Mouse (Mus musculus) limb, embryonic 12.5 days (tissue): ENCODE measurements at regions not wholly inside any gene's neighbourhood (a gene's known extent, or its start where the extent isn't known, plus 50 kb on each side); places are given as distances from the start of the nearest gene placed in this dataset.

Source experiments
- ATAC-seq: fragments of 200-750 bp; cut with Nextera tagmentation; 2 replicates; pipeline ENCODE4 v1.8.0; 2017; ENCODE audit warnings: low read depth, moderate TSS enrichment; ENCODE audit not compliant: insufficient number of reproducible peaks, insufficient read depth, low FRiP score, low TSS enrichment
- H3K27ac ChIP-seq: fragments of 300-500 bp; sonication (generic); 2 replicates; pipeline ENCODE4 v1.5.1; 2016; ENCODE audit warnings: mild to moderate bottlenecking, moderate library complexity
- H3K27me3 ChIP-seq: fragments of 300-500 bp; sonication (generic); 2 replicates; pipeline ENCODE4 v1.6.1; 2016; ENCODE audit warnings: mild to moderate bottlenecking, moderate library complexity
- H3K36me3 ChIP-seq: fragments of 300-500 bp; sonication (generic); 2 replicates; pipeline ENCODE4 v1.6.1; 2016; ENCODE audit warnings: mild to moderate bottlenecking, moderate library complexity
- H3K4me1 ChIP-seq: fragments of 300-500 bp; sonication (generic); replicated peaks from 2 replicates; pipeline ENCODE4 v1.6.1; 2016
- H3K4me2 ChIP-seq: fragments of 300-500 bp; sonication (generic); 2 replicates; pipeline ENCODE4 v1.6.1; 2016; ENCODE audit warnings: mild to moderate bottlenecking, moderate library complexity
- H3K4me3 ChIP-seq: fragments of 300-500 bp; sonication (generic); replicated peaks from 2 replicates; pipeline ENCODE4 v1.5.1; 2016; ENCODE audit warnings: mild to moderate bottlenecking
- H3K9ac ChIP-seq: fragments of 300-500 bp; sonication (generic); replicated peaks from 2 replicates; pipeline ENCODE4 v1.6.1; 2016; ENCODE audit warnings: mild to moderate bottlenecking, moderate library complexity
- H3K9me3 ChIP-seq: fragments of 300-500 bp; sonication (generic); 2 replicates; pipeline ENCODE4 v1.6.1; 2016; ENCODE audit warnings: mild to moderate bottlenecking, moderate library complexity
- WGBS: fragments of 180-500 bp; shearing (Covaris S2); methylation state at CpG from one replicate; pipeline ENCODE4 v1.1.7; 2016; 5-methylcytosine and 5-hydroxymethylcytosine counted together

GRCm38 (mm10) chr9:112675232-112675631 is 439.5 kb upstream of the Arpp21 start:
- Histone ChIP-seq H3K27me3 (no peaks in the 10 kb centered on the region), H3K9ac (no peak overlapping the region), H3K9me3 (no peaks in the 10 kb centered on the region), H3K4me3 (no peak overlapping the region), H3K4me2 (no peak overlapping the region), H3K4me1 (no peaks in the 10 kb centered on the region), H3K27ac (no peak overlapping the region), H3K36me3 (no peaks in the 10 kb centered on the region)
- 26% methylated on average over 5 of the region's 5 CpGs for WGBS
- no peak for ATAC-seq
